Mouse (Mus musculus) CD4-positive naive resting alpha-beta T cell, adult 76 days (primary cell): ENCODE measurements around the gene Zfp988. TPM values are rescaled to one million over a fixed set of nuclear protein-coding genes. Genes with fewer than 3 reads are reported as not detected.

Experiments used
- total RNA-seq: library from RNA; stranded (reverse); gene quantifications from one replicate; pipeline ENCODE4 v1.2.4, GENCODE M21; 2023

Zfp988 gene
- total RNA-seq = 0.21 TPM

DNA sequence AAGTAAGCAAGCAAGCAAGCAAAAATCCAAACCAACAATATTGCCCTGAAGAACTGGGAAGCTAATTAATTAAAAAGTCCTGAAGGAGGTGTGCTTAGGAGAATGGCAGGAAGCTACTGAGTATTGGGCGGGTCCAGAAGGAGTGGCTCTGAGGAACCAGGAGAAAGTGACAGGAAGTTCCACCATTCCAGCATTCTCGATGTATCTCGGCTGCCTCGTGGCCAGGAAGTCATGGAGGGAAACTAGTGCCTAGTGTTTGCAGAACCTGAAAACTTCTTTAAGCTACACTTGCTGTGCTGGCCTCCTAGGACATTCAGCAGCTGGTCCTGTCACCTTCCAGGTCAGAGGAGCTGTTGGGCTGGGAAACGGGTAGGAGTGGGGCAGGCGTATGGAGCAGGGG lies at the start of gene Zfp988:
Gene Zfp988, plus strand, starts transcription at position 239 of the 400 bp plus-strand sequence.

DNA sequence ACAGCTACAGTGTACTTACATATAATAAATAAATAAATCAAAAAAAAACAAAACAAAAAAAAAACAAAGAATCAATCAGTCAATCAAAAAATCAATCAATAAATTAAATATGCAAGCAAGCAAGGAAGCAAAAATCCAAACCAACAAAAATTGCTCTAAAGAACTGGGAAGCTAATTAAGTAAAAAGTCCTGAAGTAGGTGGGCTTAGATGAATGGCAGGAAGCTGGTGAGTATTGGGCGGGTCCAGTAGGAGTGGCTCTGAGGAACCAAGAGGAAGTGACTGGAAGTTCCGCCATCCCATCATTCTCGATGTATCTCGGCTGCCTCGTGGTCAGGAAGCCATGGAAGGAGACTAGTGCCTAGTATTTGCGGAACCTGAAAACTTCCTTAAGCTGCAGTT lies 55.5 kb downstream of the Zfp988 start, which contains the start of gene Zfp978:
Gene Zfp978, plus strand, starts transcription at position 301 of the 400 bp plus-strand sequence.

Other genes starting within 250 kb of the Zfp988 start
- gene Zfp991, start 173.6 kb upstream of the Zfp988 start, total RNA-seq = 4.4 TPM
- 1.3 TPM for gene Zfp978, start 55.6 kb downstream of the Zfp988 start, total RNA-seq
- not detected for gene Zfp982, start 186.7 kb downstream of the Zfp988 start, total RNA-seq
- not detected for gene Gm16503, start 234.5 kb downstream of the Zfp988 start, total RNA-seq
- gene Zfp985, start 247.6 kb downstream of the Zfp988 start, total RNA-seq = 0.29 TPM